Mouse (Mus musculus): ENCODE data around the gene Padi6.

GRCm38 (mm10) chr4:140787414-140787813, 45.0 kb upstream of the Padi6 start:
- no peak for TF ChIP-seq CTCF (IDR thresholded peaks at IDR 0.05; ENCODE audit: borderline replicate concordance, insufficient read depth, low read length)
- no peak for TF ChIP-seq POLR2A (IDR thresholded peaks at IDR 0.05; ENCODE audit: low read depth, low read length)
